15 mouse cellular contexts compared by ENCODE assay signal in the genomic region with DNA sequence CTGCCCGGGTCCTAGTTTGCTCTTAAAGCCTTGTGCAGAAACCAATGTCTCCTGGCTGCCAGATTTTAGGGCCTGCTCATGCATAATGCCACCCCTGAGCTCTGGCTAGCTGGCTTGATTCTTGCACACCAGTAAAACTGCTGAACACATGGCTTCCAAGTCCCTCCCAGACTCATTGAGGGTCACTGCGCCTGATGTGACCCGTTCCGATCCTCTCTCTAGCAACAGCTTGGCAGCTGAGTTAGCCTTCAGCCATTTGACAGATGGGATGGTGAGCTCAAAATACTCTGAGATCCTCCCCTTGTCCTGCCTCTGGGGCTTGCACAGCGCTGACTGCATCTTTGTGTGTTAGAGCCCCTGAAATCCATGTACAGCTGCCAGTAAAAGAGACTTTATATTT.
A peak's percentile ranks its signal among the peaks of the same experiment; 100 is the strongest.
DNase-seq lines count a peak whose midpoint lies in the region; ATAC-seq and TF ChIP-seq lines count a peak whose summit lies in the region.
"Had no signal": no experiment of that assay in that cellular context is flagged by ENCODE, and none has a peak within 500 bp of the region (broad histone marks: within the 10 kb centered on the region; RNA-seq: fewer than 3 reads in every experiment).

No protein-coding gene starts in this region.

- no peaks in the 10 kb centered on the region for H3K9me3 ChIP-seq in kidney, postnatal 0 days (replicated peaks; ENCODE audit: low read length)
- no peaks in the 10 kb centered on the region for H3K9me3 ChIP-seq in hindbrain, embryonic 11.5 days (ENCODE audit: control insufficient read depth, low read length)
- H3K9me3 ChIP-seq in neural tube, embryonic 15.5 days (replicated peaks), result no peaks in the 10 kb centered on the region
- H3K9me3 ChIP-seq: stomach, embryonic 15.5 days had no signal

- no peak for TF ChIP-seq CTCF in kidney, postnatal 0 days (IDR thresholded peaks at IDR 0.05; ENCODE audit: low read depth)

- no peak overlapping the region for H3K9ac ChIP-seq in kidney, postnatal 0 days (ENCODE audit: low read depth, low read length)
- no peak overlapping the region for H3K9ac ChIP-seq in hindbrain, embryonic 11.5 days (ENCODE audit: low read depth, low read length)
- no peak overlapping the region for H3K9ac ChIP-seq in neural tube, embryonic 15.5 days (replicated peaks)
- H3K9ac ChIP-seq: stomach, embryonic 15.5 days had no signal

- WGBS in kidney, postnatal 0 days, result 48% methylated on average over 5 of the region's 5 CpGs
- 55% methylated on average over 5 of the region's 5 CpGs for WGBS in hindbrain, embryonic 11.5 days
- 50% methylated on average over 5 of the region's 5 CpGs for WGBS in neural tube, embryonic 15.5 days

- no peak for ATAC-seq in kidney, postnatal 0 days (replicated peaks; ENCODE audit: low FRiP score, low read depth)
- ATAC-seq in hindbrain, embryonic 11.5 days (ENCODE audit: low FRiP score), result no peak
- ATAC-seq in neural tube, embryonic 15.5 days (ENCODE audit: low FRiP score), result peak; percentile 78

- H3K36me3 ChIP-seq in kidney, postnatal 0 days (ENCODE audit: insufficient read depth, low read length), result no peaks in the 10 kb centered on the region
- H3K36me3 ChIP-seq in hindbrain, embryonic 11.5 days (ENCODE audit: control insufficient read depth, insufficient read depth, low read length), result no peaks in the 10 kb centered on the region
- no peaks in the 10 kb centered on the region for H3K36me3 ChIP-seq in neural tube, embryonic 15.5 days
- H3K36me3 ChIP-seq: stomach, embryonic 15.5 days had no signal

- H3K4me2 ChIP-seq in kidney, postnatal 0 days (ENCODE audit: low read length), result no peak overlapping the region
- no peak overlapping the region for H3K4me2 ChIP-seq in hindbrain, embryonic 11.5 days (replicated peaks; ENCODE audit: low read depth, low read length)
- H3K4me2 ChIP-seq in neural tube, embryonic 15.5 days, result no peak overlapping the region
- H3K4me2 ChIP-seq: liver, embryonic 11.5 days; stomach, embryonic 15.5 days had no signal

- peak; percentile 34 for DNase-seq in kidney, postnatal 0 days (ENCODE audit: low spot score)
- DNase-seq in kidney, adult 8-10 months, result no peak
- peak; percentile 28 for DNase-seq in brain, adult 2 months (ENCODE audit: low read depth, low spot score)
- DNase-seq in hindbrain, embryonic 11.5 days (ENCODE audit: low spot score), result peak; percentile 38
- no peak for DNase-seq in heart, postnatal 10 days
- no peak for DNase-seq in right cerebral cortex, adult 2 months (ENCODE audit: low spot score in 2 of 2)
- DNase-seq: cerebellum, adult 9-10 months; heart, adult 18-20 months; kidney, postnatal 10 days; thymus, postnatal 4 days had no signal

- no peak overlapping the region for H3K27ac ChIP-seq in kidney, postnatal 0 days
- no peak overlapping the region for H3K27ac ChIP-seq in hindbrain, embryonic 11.5 days (ENCODE audit: low read depth, low read length)
- H3K27ac ChIP-seq in neural tube, embryonic 15.5 days (replicated peaks), result 0 out of 2 replicates have a peak overlapping the region, but pooled peaks have one; percentile 18
- H3K27ac ChIP-seq: left cerebral cortex, adult 2 months; stomach, embryonic 15.5 days had no signal

- H3K27me3 ChIP-seq in kidney, postnatal 0 days (ENCODE audit: insufficient read depth, low read length), result no peaks in the 10 kb centered on the region
- H3K27me3 ChIP-seq in hindbrain, embryonic 11.5 days (ENCODE audit: control insufficient read depth, insufficient read depth, low read length), result no peaks in the 10 kb centered on the region
- no peaks in the 10 kb centered on the region for H3K27me3 ChIP-seq in neural tube, embryonic 15.5 days (replicated peaks)
- H3K27me3 ChIP-seq: megakaryocyte, embryonic 14.5 days; stomach, embryonic 15.5 days had no signal

- H3K4me3 ChIP-seq in kidney, postnatal 0 days (replicated peaks; ENCODE audit: low read depth, low read length), result no peak overlapping the region
- H3K4me3 ChIP-seq in hindbrain, embryonic 11.5 days (ENCODE audit: low read depth, low read length), result no peak overlapping the region
- no peak overlapping the region for H3K4me3 ChIP-seq in neural tube, embryonic 15.5 days (replicated peaks)
- H3K4me3 ChIP-seq: left cerebral cortex, adult 2 months; megakaryocyte, embryonic 14.5 days; stomach, embryonic 15.5 days had no signal

- intact Hi-C loops in heart, postnatal 10 days (cut with DNase I), result no loop called here

- no peaks in the 10 kb centered on the region for H3K4me1 ChIP-seq in kidney, postnatal 0 days (replicated peaks; ENCODE audit: insufficient read depth, low read length)
- 0 out of 2 replicates have a peak, but pooled peaks cover 2% of the 10 kb centered on the region for H3K4me1 ChIP-seq in hindbrain, embryonic 11.5 days (replicated peaks; ENCODE audit: control insufficient read depth, insufficient read depth, low read length)
- peaks cover 17% of the 10 kb centered on the region for H3K4me1 ChIP-seq in neural tube, embryonic 15.5 days
- H3K4me1 ChIP-seq: megakaryocyte, embryonic 14.5 days had no signal

Comparison
In these comparisons a context has a peak if more than half of its experiments do, and no peak if none do; other contexts are left out.
1. DNase-seq: peak in kidney, postnatal 0 days (single experiment), brain, adult 2 months (single experiment) and hindbrain, embryonic 11.5 days (single experiment); none in kidney, adult 8-10 months (0 of 2), heart, postnatal 10 days (0 of 2) and right cerebral cortex, adult 2 months (0 of 2).